Mouse (Mus musculus) urinary bladder, postnatal 36 days (tissue): ENCODE measurements around the gene Itih4.

ENCODE experiments used
- DNase-seq, 2 experiments: peaks; one replicate each; pipeline ENCODE4 v3.0.0; 2022; ENCODE audit warnings: low spot score in 2 of 2, mixed read lengths in 1 of 2

The Itih4 gene

GRCm38 (mm10) chr14:30879794-30880193 lies 6.5 kb upstream of the Itih4 start:
- no peak for DNase-seq

- DNase-seq = no peak
Measured at GRCm38 (mm10) chr14:30880251-30880650, 6.0 kb upstream of the Itih4 start.

GRCm38 (mm10) chr14:30880811-30881717 lies 5.2 kb upstream of the Itih4 start:
- peak in 1 of 2 experiments; percentile 53 for DNase-seq

- DNase-seq = no peak
Measured at GRCm38 (mm10) chr14:30881718-30882108, 4.6 kb upstream of the Itih4 start.

- DNase-seq = no peak
Measured at GRCm38 (mm10) chr14:30885298-30885697, 978 bp upstream of the Itih4 start.

GRCm38 (mm10) chr14:30888271-30888732 lies 2.0 kb downstream of the Itih4 start:
- DNase-seq = peak; percentile 44 to 71

- DNase-seq = no peak
Measured at GRCm38 (mm10) chr14:30899972-30900371, 13.7 kb downstream of the Itih4 start.

- no peak for DNase-seq
Measured at GRCm38 (mm10) chr14:30902628-30903027, 16.4 kb downstream of the Itih4 start.

GRCm38 (mm10) chr14:30903036-30903435 lies 16.8 kb downstream of the Itih4 start:
- DNase-seq = no peak

- no peak for DNase-seq
Measured at GRCm38 (mm10) chr14:30904307-30904706, 18.0 kb downstream of the Itih4 start.

- no peak for DNase-seq
Measured at GRCm38 (mm10) chr14:30906001-30906400, 19.7 kb downstream of the Itih4 start.

GRCm38 (mm10) chr14:30907814-30908265 lies 21.6 kb downstream of the Itih4 start:
- DNase-seq = no peak

- DNase-seq = no peak
Measured at GRCm38 (mm10) chr14:30911141-30911540, 24.9 kb downstream of the Itih4 start.

- DNase-seq = no peak
Measured at GRCm38 (mm10) chr14:30912641-30913040, 26.4 kb downstream of the Itih4 start.

GRCm38 (mm10) chr14:30913404-30913803 lies 27.1 kb downstream of the Itih4 start:
- no peak for DNase-seq

- no peak for DNase-seq
Measured at GRCm38 (mm10) chr14:30916516-30916915, 30.2 kb downstream of the Itih4 start.

- DNase-seq = no peak
Measured at GRCm38 (mm10) chr14:30922053-30922670, 35.9 kb downstream of the Itih4 start.

- no peak for DNase-seq
Measured at GRCm38 (mm10) chr14:30923375-30924105, 37.3 kb downstream of the Itih4 start, which contains the start of gene Itih3. Gene Itih3, minus strand, starts transcription at chr14:30923760.

- DNase-seq = no peak
Measured at GRCm38 (mm10) chr14:30925492-30925891, 39.2 kb downstream of the Itih4 start.

- no peak for DNase-seq
Measured at GRCm38 (mm10) chr14:30930386-30930785, 44.1 kb downstream of the Itih4 start.

GRCm38 (mm10) chr14:30933351-30933750 lies 47.1 kb downstream of the Itih4 start:
- DNase-seq = no peak

GRCm38 (mm10) chr14:30942254-30942653 lies 56.0 kb downstream of the Itih4 start:
- no peak for DNase-seq
